Mouse (Mus musculus): ENCODE results near the gene Cspg4.

- TF ChIP-seq CTCF (IDR thresholded peaks at IDR 0.05; ENCODE audit: low read depth) (no peak), EP300 (optimal IDR thresholded peaks at IDR 0.05) (no peak)
Measured at GRCm38 (mm10) chr9:56860486-56861269, 4.2 kb upstream of the Cspg4 start.
